In the genomic region with DNA sequence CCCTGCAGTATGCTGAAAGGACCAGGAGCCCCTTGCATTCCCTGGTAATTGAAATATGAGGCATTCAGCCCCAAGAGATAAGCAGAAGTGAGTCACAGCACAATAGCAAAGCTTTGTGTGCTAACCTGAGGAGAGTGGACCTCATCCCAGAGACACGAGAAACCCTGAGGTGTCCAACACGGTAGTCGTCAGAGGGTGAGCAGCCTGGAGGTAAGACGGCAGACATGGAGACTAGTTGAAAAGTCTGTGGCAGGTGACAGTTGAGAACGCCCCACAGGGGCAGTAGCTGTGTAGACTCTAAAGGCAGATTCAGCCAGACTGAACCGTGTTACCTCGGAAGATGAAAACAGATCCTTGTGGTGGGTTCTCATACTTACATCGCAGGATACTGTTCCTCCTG, we compare ENCODE assay signal across 16 mouse cellular contexts.
"Had no signal": no experiment of that assay in that cellular context is flagged by ENCODE, and none has a peak within 500 bp of the region (broad histone marks: within the 10 kb centered on the region; RNA-seq: fewer than 3 reads in every experiment).

No protein-coding gene starts in this region.

- DNase-seq: cerebellum, adult 8-10 months; cerebellum, adult 9-10 months; cerebellum, adult 9-11 months; cerebellum, postnatal 10 days; cerebellum, postnatal 14 days; cerebellum, postnatal 25 days; cerebellum, postnatal 36 days; embryo, embryonic 11 days; forebrain, postnatal 0 days; gastrocnemius, adult 2 months; gastrocnemius, postnatal 10 days; gastrocnemius, postnatal 14 days; gastrocnemius, postnatal 25 days; gastrocnemius, postnatal 36 days; heart, adult 18-20 months; heart, adult 2 months had no signal
